Mouse (Mus musculus) heart, embryonic 10.5 days (tissue): ENCODE data around the gene Zswim9. TPM values are rescaled to one million over a fixed set of nuclear protein-coding genes. Genes with fewer than 3 reads are reported as not detected.

Experiments
- DNase-seq: peaks from one replicate; pipeline ENCODE4 v3.0.0-alpha.2; 2017; ENCODE audit warnings: low spot score
- H3K27ac ChIP-seq: fragments of 300-500 bp; sonication (generic); 2 replicates; pipeline ENCODE4 v1.5.1; 2016; ENCODE audit warnings: mild to moderate bottlenecking
- H3K27me3 ChIP-seq: fragments of 300-500 bp; sonication (generic); 2 replicates; pipeline ENCODE4 v1.6.1; 2016; ENCODE audit warnings: mild to moderate bottlenecking; ENCODE audit not compliant: poor library complexity, insufficient read depth, severe bottlenecking
- H3K36me3 ChIP-seq: fragments of 300-500 bp; sonication (generic); 2 replicates; pipeline ENCODE4 v1.6.1; 2016; ENCODE audit warnings: mild to moderate bottlenecking, moderate library complexity
- H3K4me1 ChIP-seq: fragments of 300-500 bp; sonication (generic); 2 replicates; pipeline ENCODE4 v1.6.1; 2016; ENCODE audit warnings: mild to moderate bottlenecking
- H3K4me3 ChIP-seq: fragments of 300-500 bp; sonication (generic); 2 replicates; pipeline ENCODE4 v1.5.1; 2016; ENCODE audit warnings: mild to moderate bottlenecking, moderate library complexity
- H3K9me3 ChIP-seq: fragments of 300-500 bp; sonication (generic); 2 replicates; pipeline ENCODE4 v1.6.1; 2016; ENCODE audit warnings: mild to moderate bottlenecking, moderate library complexity
- WGBS: fragments of 180-500 bp; shearing (Covaris S2); methylation state at CpG from one replicate; pipeline ENCODE4 v1.1.7; 2016; 5-methylcytosine and 5-hydroxymethylcytosine counted together
- polyA plus RNA-seq: library from polyadenylated mRNA; unstranded; fragments of >200 nt; fragmentation: Nextera tagmentation; extraction: Ambion mirVana; gene quantifications from 2 replicates; pipeline ENCODE4 v1.2.1, GENCODE M21; 2016

The Zswim9 gene
- polyA plus RNA-seq, 1 experiment from 2014 or later, result 7.9 TPM

GRCm38 (mm10) chr7:13260746-13261700 lies 17.5 kb downstream of the Zswim9 start:
- Histone ChIP-seq H3K27me3 (peaks cover 13% of the 10 kb centered on the region; the same call in 1 of the 2 replicates), H3K27ac (no peak overlapping the region), H3K4me1 (no peaks in the 10 kb centered on the region), H3K9me3 (no peaks in the 10 kb centered on the region), H3K4me3 (0 out of 2 replicates have a peak overlapping the region, but pooled peaks have one; percentile 5), H3K36me3 (no peaks in the 10 kb centered on the region)
- 39% methylated on average over 50 of the region's 50 CpGs for WGBS
- no peak for DNase-seq

- DNase-seq, result no peak
- H3K4me3 ChIP-seq, result no peak within 1 kb of the TSS
- no peaks in the 10 kb centered on the region for H3K4me1 ChIP-seq
- no peak within 1 kb of the TSS for H3K27ac ChIP-seq
- H3K36me3 ChIP-seq, result no peaks in the 10 kb centered on the region
- no peaks in the 10 kb centered on the region for H3K27me3 ChIP-seq
- no peaks in the 10 kb centered on the region for H3K9me3 ChIP-seq
Measured at GRCm38 (mm10) chr7:13212720-13213119, 65.8 kb downstream of the Zswim9 start, which contains the start of gene Vmn1r89. Vmn1r89 (plus strand) TSS chr7:13213020.

Other genes starting within 250 kb of the Zswim9 start
- 129 and 142 TPM in 2 replicates for gene Chmp2a, start 243.9 kb downstream of the Zswim9 start, polyA plus RNA-seq
- 159 and 189 TPM in 2 replicates for gene Ube2m, start 240.4 kb downstream of the Zswim9 start, polyA plus RNA-seq
- gene Mzf1, start 224.0 kb downstream of the Zswim9 start, polyA plus RNA-seq, result 2.2 and 3.1 TPM in 2 replicates
- gene Vmn1r85, start 183.5 kb downstream of the Zswim9 start, polyA plus RNA-seq, result not detected in 2 replicates
- not detected in 2 replicates for gene Vmn1r86, start 158.8 kb downstream of the Zswim9 start, polyA plus RNA-seq
- gene Vmn1r87, start 138.6 kb downstream of the Zswim9 start, polyA plus RNA-seq, result not detected in 2 replicates
- not detected in 2 replicates for gene Vmn1r88, start 119.2 kb downstream of the Zswim9 start, polyA plus RNA-seq
- not detected in 2 replicates for gene Vmn1r89, start 65.7 kb downstream of the Zswim9 start, polyA plus RNA-seq
- gene Lig1, start 1.4 kb downstream of the Zswim9 start, polyA plus RNA-seq, result 85.1 and 105 TPM in 2 replicates
- 0.75 and 1.3 TPM in 2 replicates for gene Pla2g4c, start 45.9 kb upstream of the Zswim9 start, polyA plus RNA-seq
- not detected in 2 replicates for gene Cabp5, start 119.4 kb upstream of the Zswim9 start, polyA plus RNA-seq
- gene Bsph1, start 172.1 kb upstream of the Zswim9 start, polyA plus RNA-seq, result not detected in 2 replicates